Mouse (Mus musculus): ENCODE results near the gene Olfr429.
"Not testable (repeated sequence)": the region's sequence is repeated elsewhere in the genome, so short reads cannot be mapped to it uniquely, and the experiment has no call there.

Olfr429 gene

GRCm38 (mm10) chr1:174084031-174084430 is at the start of gene Olfr429:
Olfr429 (plus strand) TSS chr1:174084331.
- no peak for ATAC-seq (ENCODE audit: low TSS enrichment)

- no peak for ATAC-seq (ENCODE audit: low TSS enrichment)
Observed at GRCm38 (mm10) chr1:174035841-174036240, 48.3 kb upstream of the Olfr429 start.

GRCm38 (mm10) chr1:174038480-174038879 is 45.7 kb upstream of the Olfr429 start:
- ATAC-seq (ENCODE audit: low TSS enrichment), result no peak

GRCm38 (mm10) chr1:174040523-174041177 is 43.5 kb upstream of the Olfr429 start, which contains the start of gene Olfr433:
Olfr433 (plus strand) TSS chr1:174040705.
- peak; percentile 65; the same call in 1 of the 2 replicates for ATAC-seq (ENCODE audit: low TSS enrichment)

- ATAC-seq (ENCODE audit: low TSS enrichment), result not testable (repeated sequence)
Observed at GRCm38 (mm10) chr1:174042091-174042884, 41.8 kb upstream of the Olfr429 start.

- ATAC-seq (ENCODE audit: low TSS enrichment), result no peak
Observed at GRCm38 (mm10) chr1:174044431-174044830, 39.7 kb upstream of the Olfr429 start.

- ATAC-seq (ENCODE audit: low TSS enrichment), result not testable (repeated sequence)
Observed at GRCm38 (mm10) chr1:174048227-174048626, 35.9 kb upstream of the Olfr429 start.

- no peak for ATAC-seq (ENCODE audit: low TSS enrichment)
Observed at GRCm38 (mm10) chr1:174048893-174049292, 35.2 kb upstream of the Olfr429 start, which contains the start of gene Olfr432. Olfr432 (plus strand) TSS chr1:174049205.

GRCm38 (mm10) chr1:174049357-174049756 is 34.8 kb upstream of the Olfr429 start:
- ATAC-seq (ENCODE audit: low TSS enrichment), result not testable (repeated sequence)

GRCm38 (mm10) chr1:174050532-174050931 is 33.6 kb upstream of the Olfr429 start:
- ATAC-seq (ENCODE audit: low TSS enrichment), result no peak

GRCm38 (mm10) chr1:174051515-174051914 is 32.6 kb upstream of the Olfr429 start:
- no peak for ATAC-seq (ENCODE audit: low TSS enrichment)

- no peak for ATAC-seq (ENCODE audit: low TSS enrichment)
Observed at GRCm38 (mm10) chr1:174051931-174052536, 32.1 kb upstream of the Olfr429 start.

GRCm38 (mm10) chr1:174052981-174053380 is 31.1 kb upstream of the Olfr429 start:
- ATAC-seq (ENCODE audit: low TSS enrichment), result no peak; the same call in 1 of the 2 replicates

GRCm38 (mm10) chr1:174055248-174055647 is 28.9 kb upstream of the Olfr429 start:
- no peak for ATAC-seq (ENCODE audit: low TSS enrichment)

GRCm38 (mm10) chr1:174066305-174066704 is 17.8 kb upstream of the Olfr429 start, which contains the start of gene Olfr430:
Olfr430 (plus strand) TSS chr1:174066605.
- ATAC-seq (ENCODE audit: low TSS enrichment), result no peak

- ATAC-seq (ENCODE audit: low TSS enrichment), result no peak
Observed at GRCm38 (mm10) chr1:174096591-174096990, 12.5 kb downstream of the Olfr429 start, which contains the start of gene Olfr427. Olfr427 (plus strand) TSS chr1:174096891.

- ATAC-seq (ENCODE audit: low TSS enrichment), result peak; percentile 47; the same call in 1 of the 2 replicates
Observed at GRCm38 (mm10) chr1:174103735-174104134, 19.6 kb downstream of the Olfr429 start.

- no peak for ATAC-seq (ENCODE audit: low TSS enrichment)
Observed at GRCm38 (mm10) chr1:174121062-174121461, 36.9 kb downstream of the Olfr429 start, which contains the start of gene Olfr231. Olfr231 (minus strand) TSS chr1:174121162.

- no peak for ATAC-seq (ENCODE audit: low TSS enrichment)
Observed at GRCm38 (mm10) chr1:174131217-174131616, 47.1 kb downstream of the Olfr429 start, which contains the start of gene Olfr424. Olfr424 (plus strand) TSS chr1:174131517.

- ATAC-seq (ENCODE audit: low TSS enrichment), result no peak
Observed at GRCm38 (mm10) chr1:174131999-174132398, 47.9 kb downstream of the Olfr429 start.

All from frontal cortex, adult (tissue).